Mouse (Mus musculus): ENCODE data around the gene Srsx.
"Not testable (repeated sequence)": the region's sequence is repeated elsewhere in the genome, so short reads cannot be mapped to it uniquely, and the experiment has no call there.

Srsx gene

DNA sequence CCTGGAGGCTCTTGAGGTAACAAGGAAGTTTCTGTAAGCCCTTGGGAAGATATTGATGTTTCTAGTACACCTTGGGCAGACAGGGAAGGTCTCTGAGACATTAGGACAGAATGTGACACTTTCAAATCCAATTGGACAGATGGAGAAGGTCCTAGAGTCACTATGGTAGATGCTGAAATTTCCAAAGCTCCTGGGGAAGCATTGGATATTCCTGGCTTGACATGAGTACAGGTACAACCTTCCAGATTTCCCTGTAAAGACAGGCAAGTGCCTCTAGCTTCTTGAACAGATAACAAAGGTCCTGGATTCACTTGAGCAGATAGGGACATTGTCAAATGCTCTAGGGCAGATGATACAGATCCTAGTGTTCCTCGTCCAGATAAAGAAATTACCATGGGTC is at the start of gene Srsx:
Srsx (minus strand) TSS at position 101 of the 400 bp plus-strand sequence.
- not testable (repeated sequence) for DNase-seq (ENCODE audit: low read depth, low spot score)

GRCm38 (mm10) chrX:123246807-123247206 is 24.5 kb upstream of the Srsx start, which contains the start of gene Gm17577:
Gene Gm17577, minus strand, starts transcription at chrX:123246907.
- not testable (repeated sequence) for DNase-seq (ENCODE audit: low read depth, low spot score)

All from brain, adult 2 months (tissue).